Mouse (Mus musculus) fat pad, adult 2 months (tissue): ENCODE measurements around the gene Vipr1.

Experiments used
- DNase-seq: peaks from one replicate; pipeline ENCODE4 v3.0.0-alpha.2; 2011; ENCODE audit warnings: low read depth, low spot score; ENCODE audit errors: extremely low read depth

Vipr1 gene

DNA sequence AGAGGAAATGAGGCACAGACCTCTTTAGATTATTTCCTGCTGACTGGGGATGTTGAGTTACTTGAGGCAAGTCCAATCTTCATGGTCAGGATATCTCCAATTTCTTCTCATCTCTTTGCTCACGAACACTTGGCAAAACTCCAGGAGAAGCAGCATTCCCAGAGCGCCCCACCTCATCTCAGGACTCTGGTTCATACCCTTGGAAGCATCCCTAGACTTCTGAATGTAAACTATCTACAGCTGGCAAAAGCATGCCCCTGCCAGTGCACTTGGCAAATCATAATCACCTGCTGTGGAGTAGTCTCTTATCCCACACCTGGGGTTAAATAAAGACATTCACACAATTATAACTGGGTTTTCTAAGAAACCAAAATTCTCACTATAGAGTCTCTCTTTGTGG lies 74.5 kb downstream of the Vipr1 start:
- DNase-seq: no peak

GRCm38 (mm10) chr9:121718070-121718705 lies 75.7 kb downstream of the Vipr1 start:
- no peak for DNase-seq

GRCm38 (mm10) chr9:121718792-121719318 lies 76.3 kb downstream of the Vipr1 start, which contains the start of gene Nktr:
Nktr (plus strand) TSS chr9:121719169.
- peak; percentile 68 for DNase-seq

DNA sequence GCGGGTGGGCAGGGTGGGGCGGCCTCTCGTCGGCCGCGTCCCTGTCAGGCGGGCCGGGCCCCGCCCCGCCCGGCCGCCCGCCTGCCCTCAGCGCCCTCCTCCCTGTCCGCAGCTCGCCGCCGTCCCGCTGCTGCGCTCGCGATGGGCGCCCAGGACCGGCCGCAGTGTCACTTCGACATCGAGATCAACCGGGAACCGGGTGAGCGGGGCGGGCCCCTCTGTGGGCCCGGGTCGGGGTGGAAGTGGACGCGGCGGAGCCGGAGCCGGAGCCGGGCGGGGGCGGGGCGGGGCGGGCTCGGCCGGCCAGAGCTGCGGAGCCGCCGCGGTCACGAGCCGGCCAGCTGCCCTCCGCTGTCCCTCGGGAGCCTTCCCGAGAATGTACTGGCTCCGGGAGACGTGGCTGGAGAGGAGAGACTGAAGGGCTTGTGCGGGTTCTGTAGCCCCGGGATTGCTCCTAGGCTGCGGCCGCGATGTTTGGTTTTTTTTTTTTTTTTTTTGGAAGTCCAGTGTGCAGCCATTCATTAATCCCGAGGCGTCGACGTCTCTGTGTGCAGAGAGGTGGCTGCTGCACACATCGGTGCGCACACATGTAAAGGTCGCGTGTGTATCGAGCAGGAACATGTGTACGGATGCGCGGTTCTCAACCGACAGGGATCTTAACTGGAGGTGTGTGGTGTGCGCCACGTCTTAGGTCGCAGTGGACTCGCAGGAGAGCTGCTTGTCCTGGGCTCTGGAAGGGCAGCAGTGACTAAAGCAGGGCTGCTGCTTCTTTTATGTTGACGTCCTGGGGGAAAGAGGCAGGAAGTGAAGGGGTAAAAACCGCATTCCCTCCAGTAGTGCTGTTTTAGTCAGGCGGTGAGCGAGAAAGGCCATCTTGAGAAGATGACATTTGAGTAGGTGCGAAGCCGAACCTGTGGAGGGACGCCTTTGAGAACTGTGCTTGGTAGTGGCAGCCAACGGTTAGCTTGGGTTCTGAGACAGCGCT lies 77.1 kb downstream of the Vipr1 start:
- no peak for DNase-seq
